Mouse (Mus musculus) liver, embryonic 14.5 days (tissue): ENCODE results near the gene Pdcd2. TPM values are rescaled to one million over a fixed set of nuclear protein-coding genes. Genes with fewer than 3 reads are reported as not detected.

Experiments
- ATAC-seq: fragments of 200-750 bp; cut with Nextera tagmentation; 2 replicates; pipeline ENCODE4 v1.8.0; 2017; ENCODE audit warnings: moderate number of reproducible peaks, mild to moderate bottlenecking, moderate library complexity; ENCODE audit not compliant: insufficient read depth
- DNase-seq, 3 experiments: peaks; one replicate each; pipeline ENCODE4 v3.0.0-alpha.2; 2012 to 2013; ENCODE audit warnings: low read depth in 3 of 3, low spot score in 3 of 3
- H3K27ac ChIP-seq: fragments of 300-500 bp; sonication (generic); 2 replicates; pipeline ENCODE4 v1.5.1; 2014; ENCODE audit warnings: moderate library complexity, mild to moderate bottlenecking, control low read depth, inconsistent platforms
- H3K27me3 ChIP-seq: fragments of 300-500 bp; sonication (generic); 2 replicates; pipeline ENCODE4 v1.6.1; 2014; ENCODE audit warnings: mild to moderate bottlenecking, low read length, moderate library complexity; ENCODE audit not compliant: control insufficient read depth, insufficient read depth
- H3K36me3 ChIP-seq: fragments of 300-500 bp; sonication (generic); replicated peaks from 2 replicates; pipeline ENCODE4 v1.6.1; 2014; ENCODE audit warnings: low read depth; ENCODE audit not compliant: control insufficient read depth, insufficient read depth
- H3K4me1 ChIP-seq, 2 experiments: fragments of 200-500 bp in 1 of 2; fragments of 300-500 bp in 1 of 2; sonication (generic) in 1 of 2; replicated peaks; 2 replicates each; pipeline ENCODE4 v1.6.1; 2012 to 2014; ENCODE audit warnings: antibody characterized with exemption in 1 of 2, inconsistent platforms in 1 of 2, low read length in 1 of 2; ENCODE audit not compliant: control insufficient read depth in 2 of 2, insufficient read depth in 2 of 2
- H3K4me2 ChIP-seq: fragments of 300-500 bp; sonication (generic); 2 replicates; pipeline ENCODE4 v1.6.1; 2014; ENCODE audit warnings: low read depth, mild to moderate bottlenecking, control low read depth, moderate library complexity
- H3K4me3 ChIP-seq, 2 experiments: fragments of 200-500 bp in 1 of 2; fragments of 300-500 bp in 1 of 2; sonication (generic) in 1 of 2; 2 replicates each; pipeline ENCODE4 v1.5.1; 2012 to 2014; ENCODE audit warnings: low read depth in 2 of 2, low read length in 2 of 2, mild to moderate bottlenecking in 2 of 2, control low read depth in 1 of 2, inconsistent platforms in 1 of 2, moderate library complexity in 1 of 2; ENCODE audit not compliant: insufficient read depth in 1 of 2
- H3K9ac ChIP-seq: fragments of 300-500 bp; sonication (generic); replicated peaks from 2 replicates; pipeline ENCODE4 v1.6.1; 2014; ENCODE audit warnings: mild to moderate bottlenecking, control low read depth, moderate library complexity
- H3K9me3 ChIP-seq: fragments of 300-500 bp; sonication (generic); 2 replicates; pipeline ENCODE4 v1.6.1; 2016; ENCODE audit warnings: low read length, mixed read lengths; ENCODE audit not compliant: control insufficient read depth
- CTCF ChIP-seq: IDR thresholded peaks from 2 replicates; pipeline ENCODE4 v1.5.1; 2016; ENCODE audit warnings: antibody characterized with exemption, low read depth, control low read depth
- EP300 ChIP-seq: IDR thresholded peaks from 2 replicates; pipeline ENCODE4 v1.6.1; 2016; ENCODE audit warnings: antibody characterized with exemption, low read depth
- WGBS: fragments of 180-500 bp; shearing (Covaris S2); extraction: QIAGEN DNeasy Blood & Tissue Kit; methylation state at CpG from one replicate; pipeline ENCODE4 v1.1.7; 2014; ENCODE audit not compliant: insufficient replicate concordance; 5-methylcytosine and 5-hydroxymethylcytosine counted together
- polyA plus RNA-seq, 2 experiments: library from polyadenylated mRNA; depleted of rRNA in 1 of 2; stranded (reverse) in 1 of 2; unstranded in 1 of 2; fragments of >200 nt; fragmentation: Nextera tagmentation in 1 of 2; extraction: Ambion mirVana in 1 of 2; gene quantifications; 2 replicates each; pipeline versions ENCODE4 v1.2.1 to v1.2.3; 2012 to 2014

Pdcd2 gene
- polyA plus RNA-seq, 2 experiments: 11.7 to 20.5 TPM

DNA sequence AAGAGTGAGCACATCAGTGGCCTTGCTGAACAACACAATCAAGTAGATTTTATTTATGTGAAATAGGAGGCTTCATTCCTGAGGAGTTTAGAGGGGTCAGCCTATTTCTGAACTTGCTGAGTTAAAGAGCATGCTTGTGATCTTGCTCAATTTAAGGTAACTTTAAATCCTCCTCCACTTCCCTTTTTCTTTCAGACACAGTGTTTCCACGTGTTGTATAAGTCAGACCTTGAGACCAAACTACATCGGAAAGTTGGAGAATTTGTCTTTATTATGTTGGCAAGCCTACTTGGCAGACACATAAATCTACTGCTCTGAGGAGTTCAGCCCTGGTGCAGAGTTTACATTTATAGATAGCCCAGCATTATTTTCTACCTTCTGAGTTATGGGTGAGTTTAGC, 1.8 kb upstream of the Pdcd2 start:
- TF ChIP-seq CTCF: no peak
- no peak for TF ChIP-seq EP300
- no peaks in the 10 kb centered on the region for H3K27me3 ChIP-seq
- H3K36me3 ChIP-seq: peaks cover 4% of the 10 kb centered on the region
- no peaks in the 10 kb centered on the region for H3K9me3 ChIP-seq
- DNase-seq (no peak), ATAC-seq (no peak)
- no peak overlapping the region for H3K4me3 ChIP-seq
- H3K9ac ChIP-seq: no peak overlapping the region
- 48% methylated on average over 2 of the region's 2 CpGs for WGBS
- no peak overlapping the region for H3K4me2 ChIP-seq
- no peak overlapping the region for H3K27ac ChIP-seq
- peaks cover 6 to 11% of the 10 kb centered on the region in 2 experiments; a peak in 3 of 4 replicates for H3K4me1 ChIP-seq

DNA sequence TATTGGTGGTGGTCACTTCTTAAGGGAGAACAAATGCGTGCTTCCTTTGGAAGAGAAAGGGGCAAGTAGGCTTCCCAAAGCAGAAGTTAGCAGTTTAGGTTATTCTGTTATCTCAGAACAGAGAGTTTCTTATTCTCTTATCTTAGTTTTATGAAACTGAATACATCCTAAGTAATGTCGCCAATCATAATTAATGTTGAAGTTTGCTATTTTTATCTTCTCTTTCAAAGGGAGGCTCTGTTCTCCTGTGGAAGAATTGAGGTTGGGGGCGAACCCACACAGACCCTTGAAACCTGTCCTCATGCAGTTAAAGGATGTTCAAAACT, 673 bp upstream of the Pdcd2 start:
- peak overlapping the region; percentile 77 for H3K27ac ChIP-seq
- H3K4me1 ChIP-seq: peaks cover 6 to 11% of the 10 kb centered on the region in 2 experiments; a peak in 3 of 4 replicates
- no peaks in the 10 kb centered on the region for H3K27me3 ChIP-seq
- 19% methylated on average over 3 of the region's 3 CpGs for WGBS
- peak overlapping the region; percentile 97 for H3K4me2 ChIP-seq
- TF ChIP-seq EP300: no peak
- no peak for TF ChIP-seq CTCF
- peak overlapping the region; percentile 72 for H3K9ac ChIP-seq
- DNase-seq (no peak), ATAC-seq (no peak)
- peaks cover 4% of the 10 kb centered on the region for H3K36me3 ChIP-seq
- no peaks in the 10 kb centered on the region for H3K9me3 ChIP-seq
- peak overlapping the region; percentile 86 to 88 for H3K4me3 ChIP-seq

DNA sequence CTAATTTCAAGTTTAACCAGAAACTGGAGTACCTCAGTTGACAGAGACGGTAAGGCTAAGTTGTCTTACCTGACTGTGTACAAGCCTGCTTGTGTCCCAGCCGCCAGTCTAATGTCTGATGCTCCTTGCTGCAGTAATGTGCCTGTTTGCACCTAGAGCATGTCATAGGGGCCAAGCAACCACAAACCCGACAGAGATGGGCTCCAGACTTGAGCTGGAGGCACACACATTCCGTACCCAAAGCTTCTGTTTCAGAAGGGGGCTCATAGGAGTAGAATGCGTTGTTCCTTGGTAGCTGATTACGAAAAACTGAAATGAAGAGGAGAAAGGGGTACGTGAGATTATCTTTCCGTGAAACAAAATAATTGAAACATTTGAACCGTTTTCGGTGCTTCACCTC, 797 bp downstream of the Pdcd2 start:
- ATAC-seq: no peak
- Histone ChIP-seq H3K4me3 (peak overlapping the region; percentile 86 to 88), H3K4me1 (peaks cover 6 to 11% of the 10 kb centered on the region in 2 experiments; a peak in 3 of 4 replicates), H3K36me3 (peaks cover 17% of the 10 kb centered on the region), H3K4me2 (peak overlapping the region; percentile 97), H3K27me3 (no peaks in the 10 kb centered on the region), H3K9ac (peak overlapping the region; percentile 86), H3K27ac (no peak overlapping the region), H3K9me3 (no peaks in the 10 kb centered on the region)
- TF ChIP-seq CTCF: no peak
- no peak for TF ChIP-seq EP300
- no peak for DNase-seq
- 9% methylated on average over 10 of the region's 10 CpGs for WGBS

DNA sequence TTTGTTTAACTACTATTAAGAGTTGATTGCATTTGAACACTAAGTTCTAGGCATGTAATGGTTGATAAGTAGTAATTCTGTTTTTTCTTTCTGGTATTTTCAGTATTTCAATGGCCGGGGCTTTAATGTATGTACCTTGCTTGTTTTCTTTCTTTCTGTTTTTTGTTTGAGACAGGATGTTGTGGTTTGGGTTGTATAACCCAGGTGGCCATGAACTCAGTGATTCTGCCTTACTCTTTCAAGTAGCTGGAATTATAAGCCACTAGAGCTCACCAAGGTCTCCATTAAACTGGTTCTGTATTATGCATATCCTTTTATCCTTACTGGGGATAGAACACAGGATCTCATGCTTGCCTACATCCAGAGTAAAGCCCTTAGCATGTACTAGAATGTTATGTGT, 8.3 kb downstream of the Pdcd2 start:
- Histone ChIP-seq H3K9ac (no peak overlapping the region), H3K27ac (no peak overlapping the region), H3K36me3 (peaks cover 72% of the 10 kb centered on the region), H3K4me1 (no peaks in the 10 kb centered on the region), H3K4me2 (no peak overlapping the region), H3K4me3 (no peak overlapping the region), H3K9me3 (no peaks in the 10 kb centered on the region), H3K27me3 (no peaks in the 10 kb centered on the region)
- ATAC-seq (no peak), DNase-seq (no peak)
- no peak for TF ChIP-seq CTCF
- no peak for TF ChIP-seq EP300
- 86% methylated on average over 1 of the region's 1 CpGs for WGBS

DNA sequence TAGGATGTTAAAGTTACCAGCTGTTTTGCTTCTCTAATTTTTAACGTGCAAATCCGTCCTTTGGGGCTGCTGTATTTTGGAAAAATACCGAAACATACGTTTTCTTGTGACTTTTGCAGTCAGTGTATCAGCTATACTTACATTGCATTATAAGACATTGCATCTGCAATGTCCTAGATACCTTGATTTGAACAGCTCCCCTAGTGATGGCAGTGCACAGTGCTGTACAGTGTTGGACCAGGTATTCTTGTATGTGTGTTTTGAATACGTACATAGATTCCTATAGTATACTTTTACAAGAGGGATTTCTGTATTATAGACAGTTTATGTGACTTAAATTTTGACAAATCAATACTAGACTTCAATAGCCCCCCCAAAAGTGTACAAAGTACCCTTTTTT, 8.9 kb downstream of the Pdcd2 start:
- ATAC-seq (no peak), DNase-seq (no peak)
- H3K9ac ChIP-seq: no peak overlapping the region
- no peaks in the 10 kb centered on the region for H3K9me3 ChIP-seq
- no peaks in the 10 kb centered on the region for H3K4me1 ChIP-seq
- TF ChIP-seq CTCF (no peak), EP300 (no peak)
- H3K27me3 ChIP-seq: no peaks in the 10 kb centered on the region
- peaks cover 78% of the 10 kb centered on the region for H3K36me3 ChIP-seq
- 89% methylated on average over 5 of the region's 5 CpGs for WGBS
- H3K27ac ChIP-seq: no peak overlapping the region
- no peak overlapping the region for H3K4me3 ChIP-seq
- H3K4me2 ChIP-seq: no peak overlapping the region
